Mouse (Mus musculus): ENCODE measurements around the gene Jmjd6.
"Not testable (repeated sequence)": the region's sequence is repeated elsewhere in the genome, so short reads cannot be mapped to it uniquely, and the experiment has no call there.

The Jmjd6 gene

GRCm38 (mm10) chr11:116851576-116852290, 8.5 kb upstream of the Jmjd6 start:
- DNase-seq (ENCODE audit: low read depth, low spot score): peak; percentile 45

- DNase-seq (ENCODE audit: low read depth, low spot score): no peak
These were observed 7.7 kb upstream of the Jmjd6 start for GRCm38 (mm10) chr11:116850833-116851477.

GRCm38 (mm10) chr11:116850085-116850484, 6.8 kb upstream of the Jmjd6 start:
- no peak for DNase-seq (ENCODE audit: low read depth, low spot score)

- no peak for DNase-seq (ENCODE audit: low read depth, low spot score)
These were observed 6.3 kb upstream of the Jmjd6 start for GRCm38 (mm10) chr11:116849587-116849986.

GRCm38 (mm10) chr11:116848877-116849178, 5.6 kb upstream of the Jmjd6 start:
- DNase-seq (ENCODE audit: low read depth, low spot score): not testable (repeated sequence)

GRCm38 (mm10) chr11:116848086-116848876, 5.0 kb upstream of the Jmjd6 start:
- no peak for DNase-seq (ENCODE audit: low read depth, low spot score)

- DNase-seq (ENCODE audit: low read depth, low spot score): no peak
These were observed 4.2 kb upstream of the Jmjd6 start for GRCm38 (mm10) chr11:116847187-116848085.

GRCm38 (mm10) chr11:116846593-116847181, 3.4 kb upstream of the Jmjd6 start:
- DNase-seq (ENCODE audit: low read depth, low spot score): no peak

- DNase-seq (ENCODE audit: low read depth, low spot score): peak; percentile 61
These were observed 553 bp downstream of the Jmjd6 start for GRCm38 (mm10) chr11:116842531-116843260.

- DNase-seq (ENCODE audit: low read depth, low spot score): no peak
These were observed 2.5 kb downstream of the Jmjd6 start for GRCm38 (mm10) chr11:116840748-116841147.

GRCm38 (mm10) chr11:116839601-116840000, 3.6 kb downstream of the Jmjd6 start:
- DNase-seq (ENCODE audit: low read depth, low spot score): no peak

- no peak for DNase-seq (ENCODE audit: low read depth, low spot score)
These were observed 4.3 kb downstream of the Jmjd6 start for GRCm38 (mm10) chr11:116838936-116839335.

GRCm38 (mm10) chr11:116837441-116837840, 5.8 kb downstream of the Jmjd6 start:
- no peak for DNase-seq (ENCODE audit: low read depth, low spot score)

GRCm38 (mm10) chr11:116836283-116836682, 7.0 kb downstream of the Jmjd6 start:
- DNase-seq (ENCODE audit: low read depth, low spot score): peak; percentile 59

- no peak for DNase-seq (ENCODE audit: low read depth, low spot score)
These were observed 8.3 kb downstream of the Jmjd6 start for GRCm38 (mm10) chr11:116834954-116835353.

- no peak for DNase-seq (ENCODE audit: low read depth, low spot score)
These were observed 11.0 kb downstream of the Jmjd6 start for GRCm38 (mm10) chr11:116832172-116832685.

- peak; percentile 72 for DNase-seq (ENCODE audit: low read depth, low spot score)
These were observed 15.6 kb downstream of the Jmjd6 start, which contains the start of gene Mxra7 for GRCm38 (mm10) chr11:116827534-116828165. Gene Mxra7 (minus strand): TSS chr11:116828046.

- DNase-seq (ENCODE audit: low read depth, low spot score): peak; percentile 45
These were observed 16.4 kb downstream of the Jmjd6 start for GRCm38 (mm10) chr11:116826550-116827504.

All from 3T3-L1 (cell line).